Comparison of ENCODE assay signal across 11 mouse cellular contexts in genomic region chr1:177175436-177175835, GRCm38 (mm10).
A peak's percentile ranks its signal among the peaks of the same experiment; 100 is the strongest.
DNase-seq lines count a peak whose midpoint lies in the region; ATAC-seq lines count a peak whose summit lies in the region.
"Had no signal": no experiment of that assay in that cellular context is flagged by ENCODE, and none has a peak within 500 bp of the region (broad histone marks: within the 10 kb centered on the region; RNA-seq: fewer than 3 reads in every experiment).

No protein-coding gene starts in this region.

- peaks cover 29% of the 10 kb centered on the region for H3K4me1 ChIP-seq in midbrain, embryonic 13.5 days (replicated peaks)
- H3K4me1 ChIP-seq: limb, embryonic 13.5 days had no signal

- peak; percentile 79; the same call in 1 of the 2 replicates for ATAC-seq in frontal cortex, adult (ENCODE audit: low TSS enrichment)
- peak; percentile 95 for ATAC-seq in midbrain, embryonic 13.5 days

- H3K27ac ChIP-seq in midbrain, embryonic 13.5 days: 0 out of 2 replicates have a peak overlapping the region, but pooled peaks have one; percentile 25
- H3K27ac ChIP-seq: limb, embryonic 13.5 days had no signal

- H3K9me3 ChIP-seq in midbrain, embryonic 13.5 days: no peaks in the 10 kb centered on the region
- H3K9me3 ChIP-seq: limb, embryonic 13.5 days had no signal

- H3K36me3 ChIP-seq in midbrain, embryonic 13.5 days: no peaks in the 10 kb centered on the region
- H3K36me3 ChIP-seq: limb, embryonic 13.5 days had no signal

- no peak overlapping the region for H3K9ac ChIP-seq in midbrain, embryonic 13.5 days (replicated peaks)
- H3K9ac ChIP-seq: limb, embryonic 13.5 days had no signal

- no peak for DNase-seq in frontal cortex, postnatal 25 days (ENCODE audit: low spot score in 2 of 2)
- DNase-seq in layer of hippocampus, adult 18-20 months (ENCODE audit: low spot score in 2 of 2): peak; percentile 40 to 78
- DNase-seq in thymus, postnatal 25 days: no peak
- no peak for DNase-seq in gastrocnemius, postnatal 4 days (ENCODE audit: low spot score in 2 of 2)
- DNase-seq in thymus, adult 18-20 months: no peak
- no peak for DNase-seq in adrenal gland, adult 2 months
- DNase-seq: adrenal gland, postnatal 25 days had no signal

- no peaks in the 10 kb centered on the region for H3K27me3 ChIP-seq in midbrain, embryonic 13.5 days
- H3K27me3 ChIP-seq: CH12.LX; limb, embryonic 13.5 days had no signal

- no peak overlapping the region for H3K4me2 ChIP-seq in midbrain, embryonic 13.5 days (replicated peaks)
- H3K4me2 ChIP-seq: limb, embryonic 13.5 days had no signal

- H3K4me3 ChIP-seq in midbrain, embryonic 13.5 days (replicated peaks): no peak overlapping the region
- H3K4me3 ChIP-seq: limb, embryonic 13.5 days had no signal

Comparison
In these comparisons a context has a peak if more than half of its experiments do, and no peak if none do; other contexts are left out.
1. DNase-seq: peak in layer of hippocampus, adult 18-20 months (2 of 2); none in frontal cortex, postnatal 25 days (0 of 2), thymus, postnatal 25 days (single experiment), gastrocnemius, postnatal 4 days (0 of 2), thymus, adult 18-20 months (0 of 2) and adrenal gland, adult 2 months (single experiment).